Mouse (Mus musculus) CH12.LX (cell line): ENCODE measurements around the gene Pgls. TPM values are rescaled to one million over a fixed set of nuclear protein-coding genes. Genes with fewer than 3 reads are reported as not detected.

Experiments
- DNase-seq: peaks from one replicate; pipeline ENCODE4 v3.0.0-alpha.2; 2013; ENCODE audit errors: extremely low read depth
- H3K27ac ChIP-seq: 2 replicates; pipeline ENCODE4 v1.5.1; 2012; ENCODE audit warnings: low read depth, mild to moderate bottlenecking, control low read depth, moderate library complexity; ENCODE audit not compliant: insufficient read depth
- H3K27me3 ChIP-seq: replicated peaks from 2 replicates; pipeline ENCODE3; 2012; ENCODE audit warnings: inconsistent platforms
- H3K36me3 ChIP-seq, 2 experiments: replicated peaks in 1 of 2; 2 replicates each; pipeline versions ENCODE3 to v1.6.1; 2012; ENCODE audit warnings: inconsistent platforms in 1 of 2, low read length in 1 of 2, mild to moderate bottlenecking in 1 of 2, mixed read lengths in 1 of 2, moderate library complexity in 1 of 2; ENCODE audit not compliant: control insufficient read depth in 1 of 2, insufficient read depth in 1 of 2
- H3K4me1 ChIP-seq, 2 experiments: 2 replicates each; pipeline ENCODE4 v1.6.1; 2012; ENCODE audit warnings: inconsistent platforms in 1 of 2, moderate library complexity in 1 of 2; ENCODE audit not compliant: insufficient read depth in 2 of 2, control insufficient read depth in 1 of 2
- H3K4me2 ChIP-seq: 2 replicates; pipeline ENCODE4 v1.6.1; 2012; ENCODE audit warnings: low read depth, mild to moderate bottlenecking, control low read depth; ENCODE audit not compliant: poor library complexity, insufficient read depth, severe bottlenecking
- H3K4me3 ChIP-seq, 3 experiments: fragments of 150-350 bp in 1 of 3; sonication (generic) in 1 of 3; replicated peaks in 1 of 3; 2 replicates each; pipeline versions ENCODE3 to v1.5.1; 2011 to 2012; ENCODE audit warnings: low read depth in 2 of 3, low read length in 2 of 3, mild to moderate bottlenecking in 2 of 3, moderate library complexity in 2 of 3, control low read depth in 1 of 3, improper control_type of control experiment in 1 of 3, inconsistent platforms in 1 of 3, mixed read lengths in 1 of 3; ENCODE audit not compliant: poor library complexity in 1 of 3
- H3K79me2 ChIP-seq: replicated peaks from 2 replicates; pipeline ENCODE4 v1.6.1; 2012; ENCODE audit warnings: mild to moderate bottlenecking, moderate library complexity; ENCODE audit not compliant: control insufficient read depth, poor library complexity, insufficient read depth, severe bottlenecking; ENCODE audit errors: extremely low read depth
- H3K9ac ChIP-seq: 2 replicates; pipeline ENCODE4 v1.6.1; 2012; ENCODE audit warnings: low read depth, mild to moderate bottlenecking, control low read depth, moderate library complexity; ENCODE audit not compliant: insufficient read depth
- H3K9me3 ChIP-seq: replicated peaks from 2 replicates; pipeline ENCODE3; 2012; ENCODE audit warnings: low read length, inconsistent platforms, mixed read lengths
- BHLHE40 ChIP-seq: IDR thresholded peaks from 2 replicates; pipeline ENCODE4 v1.6.1; 2011; ENCODE audit warnings: mild to moderate bottlenecking, low read depth, low read length, improper control_type of control experiment
- CHD2 ChIP-seq: IDR thresholded peaks from 2 replicates; pipeline ENCODE4 v1.6.1; 2011; ENCODE audit warnings: low read length, improper control_type of control experiment
- ELF1 ChIP-seq: IDR thresholded peaks from 2 replicates; pipeline ENCODE4 v1.6.1; 2014; ENCODE audit warnings: low read depth, mild to moderate bottlenecking, inconsistent platforms, low read length, improper control_type of control experiment
- IRF4 ChIP-seq: IDR thresholded peaks from 2 replicates; pipeline ENCODE4 v1.6.1; 2014; ENCODE audit warnings: low read depth, mild to moderate bottlenecking, inconsistent platforms, low read length, improper control_type of control experiment
- JUN ChIP-seq: IDR thresholded peaks from 2 replicates; pipeline ENCODE4 v1.6.1; 2011; ENCODE audit warnings: low read depth, mild to moderate bottlenecking, low read length, improper control_type of control experiment, moderate library complexity; ENCODE audit not compliant: insufficient read depth
- KAT2A ChIP-seq: IDR thresholded peaks from 2 replicates; pipeline ENCODE4 v1.6.1; 2012; ENCODE audit warnings: low read length, improper control_type of control experiment, inconsistent platforms; ENCODE audit not compliant: insufficient replicate concordance
- MAFK ChIP-seq: IDR thresholded peaks from 2 replicates; pipeline ENCODE4 v1.6.1; 2011; ENCODE audit warnings: low read length, improper control_type of control experiment; ENCODE audit not compliant: insufficient replicate concordance
- MAX ChIP-seq: IDR thresholded peaks from 2 replicates; pipeline ENCODE4 v1.6.1; 2011; ENCODE audit warnings: low read length, improper control_type of control experiment
- MAZ ChIP-seq: IDR thresholded peaks from 2 replicates; pipeline ENCODE4 v1.6.1; 2012; ENCODE audit warnings: low read depth, mild to moderate bottlenecking, inconsistent platforms, low read length, improper control_type of control experiment, moderate library complexity
- NRF1 ChIP-seq: IDR thresholded peaks from 2 replicates; pipeline ENCODE4 v1.6.1; 2014; ENCODE audit warnings: low read depth, mild to moderate bottlenecking, inconsistent platforms, low read length, improper control_type of control experiment, moderate library complexity
- POLR2AphosphoS2 ChIP-seq: IDR thresholded peaks from 2 replicates; pipeline ENCODE4 v1.6.1; 2011; ENCODE audit warnings: low read depth, low read length, improper control_type of control experiment
- RAD21 ChIP-seq: IDR thresholded peaks from 2 replicates; pipeline ENCODE4 v1.6.1; 2011; ENCODE audit warnings: low read depth, mild to moderate bottlenecking, low read length, improper control_type of control experiment, moderate library complexity
- SIN3A ChIP-seq: IDR thresholded peaks from 2 replicates; pipeline ENCODE4 v1.6.1; 2012; ENCODE audit warnings: low read length, improper control_type of control experiment, inconsistent platforms
- SMC3 ChIP-seq: IDR thresholded peaks from 2 replicates; pipeline ENCODE4 v1.6.1; 2011; ENCODE audit warnings: low read depth, low read length, improper control_type of control experiment
- TBP ChIP-seq: conservative IDR thresholded peaks from 2 replicates; pipeline ENCODE4 v1.6.1; 2011; ENCODE audit warnings: low read depth, low read length, improper control_type of control experiment
- TCF12 ChIP-seq: IDR thresholded peaks from 2 replicates; pipeline ENCODE4 v1.6.1; 2014; ENCODE audit warnings: low read depth, mild to moderate bottlenecking, inconsistent platforms, low read length, improper control_type of control experiment
- UBTF ChIP-seq: IDR thresholded peaks from 2 replicates; pipeline ENCODE4 v1.6.1; 2012; ENCODE audit warnings: low read depth, mild to moderate bottlenecking, inconsistent platforms, low read length, improper control_type of control experiment, moderate library complexity
- ZMIZ1 ChIP-seq: IDR thresholded peaks from 2 replicates; pipeline ENCODE4 v1.6.1; 2012; ENCODE audit warnings: low read depth, mild to moderate bottlenecking, inconsistent platforms, low read length, improper control_type of control experiment
- ZNF384 ChIP-seq: IDR thresholded peaks from 2 replicates; pipeline ENCODE4 v1.6.1; 2012; ENCODE audit warnings: low read depth, low read length, improper control_type of control experiment, inconsistent platforms
- dilution Hi-C: fragments of 300-500 bp; cut with MboI; formaldehyde crosslinking; loops from 2 replicates; pipeline ENCODE4 v1.14.3; 2020; ENCODE audit warnings: low sequenced_read_pairs; ENCODE audit not compliant: extremely low pct_unique_long_range_greater_than_20kb, extremely low pct_ligation_motif_present
- in situ Hi-C: fragments of 300-500 bp; cut with MboI; formaldehyde crosslinking; loops from 3 replicates; pipeline ENCODE4 v1.14.3; 2019; ENCODE audit warnings: low sequenced_read_pairs, low pct_ligation_motif_present, low pct_unique_long_range_greater_than_20kb, mixed read lengths
- polyA plus RNA-seq: library from polyadenylated mRNA; unstranded; fragments of >175 nt; gene quantifications from 2 replicates; pipeline ENCODE4 v1.2.1, GENCODE M21; 2012; ENCODE audit warnings: low read depth; ENCODE audit not compliant: insufficient read length
- total RNA-seq, 2 experiments: library from RNA; depleted of rRNA; stranded (reverse); fragments of 300-350 nt in 1 of 2; fragments of >200 nt in 1 of 2; gene quantifications; 2 replicates each; pipeline ENCODE4 v1.2.3; 2012 to 2014

Gene Pgls
- total and polyA plus RNA-seq, 3 experiments: 74.9 to 215 (median 118) TPM

- Histone ChIP-seq H3K4me3 (no peak overlapping the region), H3K79me2 (no peaks in the 10 kb centered on the region), H3K27me3 (no peaks in the 10 kb centered on the region), H3K4me2 (no peak overlapping the region), H3K9ac (no peak overlapping the region), H3K27ac (no peak overlapping the region), H3K36me3 (peaks cover 8 to 40% of the 10 kb centered on the region in 2 experiments), H3K9me3 (peaks cover 13% of the 10 kb centered on the region), H3K4me1 (peaks cover 42 to 82% of the 10 kb centered on the region in 2 experiments)
- TF ChIP-seq NRF1 (no peak), ELF1 (no peak), ZNF384 (no peak), TBP (no peak), JUN (no peak), SMC3 (no peak), MAZ (no peak), MAX (no peak), IRF4 (no peak), SIN3A (no peak), TCF12 (no peak), UBTF (no peak), CHD2 (no peak), BHLHE40 (no peak), POLR2AphosphoS2 (no peak), RAD21 (no peak)
- dilution Hi-C loops (no loop called here), in situ Hi-C loops (loop anchor here (5.0 kb wide), 1 partner anchor 67 kb away; no protein-coding TSS in a partner anchor)
- no peak for DNase-seq
These were observed 37.8 kb downstream of the Pgls start for GRCm38 (mm10) chr8:71629781-71630212.

- H3K27me3 ChIP-seq: no peaks in the 10 kb centered on the region
- dilution Hi-C loops: no loop called here
- H3K79me2 ChIP-seq: no peaks in the 10 kb centered on the region
- H3K4me2 ChIP-seq: no peak overlapping the region
- no peak for DNase-seq
- H3K9ac ChIP-seq: no peak overlapping the region
- H3K9me3 ChIP-seq: peaks cover 13% of the 10 kb centered on the region
- no peak overlapping the region for H3K4me3 ChIP-seq
- in situ Hi-C loops: loop anchor here (5.0 kb wide), 1 partner anchor 68 kb away; no protein-coding TSS in a partner anchor
- TF ChIP-seq MAFK: no peak
- TF ChIP-seq CHD2: no peak
- TF ChIP-seq MAZ: no peak
- TF ChIP-seq RAD21: no peak
- no peak for TF ChIP-seq ZNF384
- no peak for TF ChIP-seq UBTF
- TF ChIP-seq IRF4: no peak
- TF ChIP-seq TBP: no peak
- TF ChIP-seq ZMIZ1: no peak
- no peak for TF ChIP-seq KAT2A
- TF ChIP-seq TCF12: no peak
- TF ChIP-seq SMC3: no peak
- TF ChIP-seq ELF1: no peak
- H3K27ac ChIP-seq: no peak overlapping the region
- H3K36me3 ChIP-seq: peaks cover 6 to 30% of the 10 kb centered on the region in 2 experiments
- peaks cover 32 to 82% of the 10 kb centered on the region in 2 experiments for H3K4me1 ChIP-seq
These were observed 38.8 kb downstream of the Pgls start for GRCm38 (mm10) chr8:71630761-71631160.
